Mouse (Mus musculus) forebrain, postnatal 0 days (tissue): ENCODE data around the gene Krt42. TPM values are rescaled to one million over a fixed set of nuclear protein-coding genes. Genes with fewer than 3 reads are reported as not detected.

Experiments
- ATAC-seq: fragments of 200-750 bp; cut with Nextera tagmentation; 2 replicates; pipeline ENCODE4 v1.8.0; 2017; ENCODE audit warnings: mild to moderate bottlenecking, moderate library complexity
- DNase-seq: peaks from one replicate; pipeline ENCODE4 v3.0.0-alpha.2; 2015
- H3K27ac ChIP-seq: fragments of 300-500 bp; sonication (generic); 2 replicates; pipeline ENCODE4 v1.5.1; 2014; ENCODE audit warnings: low read depth, mild to moderate bottlenecking, antibody characterized with exemption, low read length, moderate library complexity, mixed read lengths
- H3K27me3 ChIP-seq: fragments of 300-500 bp; sonication (generic); 2 replicates; pipeline ENCODE4 v1.6.1; 2014; ENCODE audit warnings: mild to moderate bottlenecking, low read length, mixed read lengths; ENCODE audit not compliant: insufficient read depth
- H3K36me3 ChIP-seq: fragments of 300-500 bp; sonication (generic); 2 replicates; pipeline ENCODE4 v1.6.1; 2014; ENCODE audit warnings: mild to moderate bottlenecking, moderate library complexity; ENCODE audit not compliant: insufficient read depth
- H3K4me1 ChIP-seq: fragments of 300-500 bp; sonication (generic); 2 replicates; pipeline ENCODE4 v1.6.1; 2014; ENCODE audit warnings: antibody characterized with exemption; ENCODE audit not compliant: insufficient read depth
- H3K4me2 ChIP-seq: fragments of 300-500 bp; sonication (generic); 2 replicates; pipeline ENCODE4 v1.6.1; 2014; ENCODE audit warnings: low read depth, mild to moderate bottlenecking, moderate library complexity
- H3K4me3 ChIP-seq: fragments of 300-500 bp; sonication (generic); 2 replicates; pipeline ENCODE4 v1.5.1; 2014; ENCODE audit warnings: low read depth, low read length, mixed read lengths
- H3K9ac ChIP-seq: fragments of 300-500 bp; sonication (generic); 2 replicates; pipeline ENCODE4 v1.6.1; 2014; ENCODE audit warnings: mild to moderate bottlenecking
- H3K9me3 ChIP-seq: fragments of 300-500 bp; sonication (generic); 2 replicates; pipeline ENCODE4 v1.6.1; 2016; ENCODE audit warnings: low read length
- CTCF ChIP-seq: sonication (generic); IDR thresholded peaks from 2 replicates; pipeline ENCODE4 v1.5.1; 2016; ENCODE audit warnings: antibody characterized with exemption, control low read depth, low read depth
- WGBS: fragments of 180-500 bp; shearing (Covaris S2); extraction: QIAGEN DNeasy Blood & Tissue Kit; methylation state at CpG from one replicate; pipeline ENCODE4 v1.1.7; 2014; 5-methylcytosine and 5-hydroxymethylcytosine counted together
- polyA plus RNA-seq: library from polyadenylated mRNA; unstranded; fragments of >200 nt; fragmentation: Nextera tagmentation; extraction: Ambion mirVana; gene quantifications from 2 replicates; pipeline ENCODE4 v1.2.1, GENCODE M21; 2015
- total RNA-seq: library from RNA; depleted of rRNA; stranded (reverse); fragments of >200 nt; gene quantifications from 2 replicates; pipeline ENCODE4 v1.2.3, GENCODE M21; 2014; rRNA removed

Gene Krt42
- total RNA-seq (not detected in 2 replicates), polyA plus RNA-seq (not detected in 2 replicates)

DNA sequence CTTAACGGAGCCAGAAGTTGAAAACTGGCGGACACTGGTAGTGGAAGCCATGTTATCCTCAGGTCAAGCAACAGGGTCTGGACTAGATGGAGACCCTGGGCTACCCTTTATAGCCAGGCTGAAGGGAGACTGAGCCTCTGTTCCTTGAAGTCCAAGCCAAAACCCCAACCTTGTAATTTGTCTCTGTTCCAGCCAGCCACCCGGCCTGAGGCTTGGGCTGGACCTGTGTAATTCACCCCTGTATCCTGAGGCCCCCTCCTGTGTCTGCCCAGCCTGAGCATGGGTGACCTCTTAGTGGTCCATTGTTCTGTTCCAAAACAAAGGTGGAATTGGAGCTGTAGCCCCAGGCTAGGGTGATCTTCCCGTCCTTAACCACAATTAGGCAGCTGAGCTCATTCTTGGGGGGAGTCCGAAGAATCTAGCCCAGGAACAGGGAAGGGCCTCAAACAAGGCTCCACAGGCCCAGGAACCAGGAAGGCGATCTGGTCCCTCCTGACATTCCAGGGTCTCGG, at the start of gene Krt42:
Gene Krt42, minus strand, starts transcription at position 51 of the 512 bp plus-strand sequence.
- Histone ChIP-seq H3K27me3 (no peaks in the 10 kb centered on the region), H3K36me3 (no peaks in the 10 kb centered on the region), H3K4me2 (no peak within 1 kb of the TSS), H3K4me3 (no peak within 1 kb of the TSS), H3K9me3 (no peaks in the 10 kb centered on the region), H3K9ac (no peak within 1 kb of the TSS), H3K27ac (no peak within 1 kb of the TSS), H3K4me1 (no peaks in the 10 kb centered on the region)
- no peak for TF ChIP-seq CTCF
- ATAC-seq, result no peak
- 84% methylated on average over 7 of the region's 7 CpGs for WGBS
- DNase-seq, result no peak

- no peaks in the 10 kb centered on the region for H3K27me3 ChIP-seq
- TF ChIP-seq CTCF, result no peak
- peak overlapping the region; percentile 83 for H3K27ac ChIP-seq
- 89% methylated on average over 10 of the region's 10 CpGs for WGBS
- H3K4me3 ChIP-seq, result peak overlapping the region; percentile 86
- H3K9me3 ChIP-seq, result no peaks in the 10 kb centered on the region
- H3K4me1 ChIP-seq, result no peaks in the 10 kb centered on the region
- H3K4me2 ChIP-seq, result peak overlapping the region; percentile 58
- DNase-seq, result no peak
- H3K9ac ChIP-seq, result peak overlapping the region; percentile 47; the same call in 1 of the 2 replicates
- peaks cover 18% of the 10 kb centered on the region for H3K36me3 ChIP-seq
- ATAC-seq, result no peak
Measured at GRCm38 (mm10) chr11:100318529-100319451, 49.1 kb upstream of the Krt42 start.

DNA sequence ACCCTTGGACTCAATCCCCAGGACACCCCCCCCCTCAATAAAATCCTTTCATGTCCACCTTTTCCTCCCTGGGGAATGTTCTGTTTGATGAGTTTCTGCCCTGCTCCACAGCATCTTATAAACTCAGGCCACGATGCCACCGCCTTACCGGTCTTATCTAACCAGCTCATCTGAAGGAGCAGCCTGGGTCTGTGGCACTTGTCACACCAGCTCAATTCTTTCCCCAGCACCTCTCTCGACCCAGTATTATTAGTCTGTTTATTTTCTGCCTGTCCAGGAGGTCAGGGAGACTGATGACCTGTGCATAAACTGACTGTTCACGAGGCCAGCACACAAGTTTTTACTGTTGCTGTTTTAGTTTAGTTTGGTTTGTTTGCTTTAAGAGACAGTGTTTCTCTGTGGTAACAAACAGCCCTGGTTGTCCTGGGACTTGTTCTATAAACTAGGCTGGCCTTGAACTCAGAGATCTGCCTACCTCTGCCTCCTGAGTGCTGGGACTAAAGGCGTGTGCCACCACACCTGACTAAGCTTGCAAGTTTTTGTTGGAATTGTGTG, 48.2 kb upstream of the Krt42 start:
- ATAC-seq (no peak), DNase-seq (no peak)
- H3K36me3 ChIP-seq, result peaks cover 18% of the 10 kb centered on the region
- no peaks in the 10 kb centered on the region for H3K27me3 ChIP-seq
- no peak overlapping the region for H3K27ac ChIP-seq
- H3K9ac ChIP-seq, result no peak overlapping the region
- H3K4me3 ChIP-seq, result no peak overlapping the region
- no peak overlapping the region for H3K4me2 ChIP-seq
- H3K4me1 ChIP-seq, result no peaks in the 10 kb centered on the region
- no peak for TF ChIP-seq CTCF
- no peaks in the 10 kb centered on the region for H3K9me3 ChIP-seq
- WGBS, result 83% methylated on average over 6 of the region's 6 CpGs

DNA sequence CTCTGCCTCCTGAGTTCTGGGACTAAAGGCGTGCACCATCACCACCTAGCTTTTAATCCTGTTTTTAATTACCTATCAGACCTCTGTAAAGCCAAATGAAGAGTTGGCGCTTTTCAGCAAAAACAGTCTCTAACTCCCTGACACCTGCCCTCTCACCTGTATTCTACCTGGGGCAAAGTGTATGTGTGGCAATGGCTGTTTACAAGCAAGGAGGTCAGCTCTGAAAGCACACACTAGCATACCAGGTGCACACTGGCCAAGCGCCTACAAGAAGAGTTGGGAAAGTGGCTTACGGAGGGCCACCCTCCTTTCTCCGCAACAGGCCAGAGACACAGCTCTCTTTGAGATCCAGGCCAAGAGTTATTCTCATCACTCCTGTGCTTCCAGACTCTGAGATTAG, 45.8 kb upstream of the Krt42 start:
- ATAC-seq (no peak), DNase-seq (no peak)
- WGBS, result 94% methylated on average over 5 of the region's 5 CpGs
- TF ChIP-seq CTCF, result no peak
- Histone ChIP-seq H3K27me3 (no peaks in the 10 kb centered on the region), H3K9ac (no peak overlapping the region), H3K4me3 (no peak overlapping the region), H3K9me3 (no peaks in the 10 kb centered on the region), H3K4me2 (no peak overlapping the region), H3K4me1 (no peaks in the 10 kb centered on the region), H3K27ac (no peak overlapping the region), H3K36me3 (no peaks in the 10 kb centered on the region)

DNA sequence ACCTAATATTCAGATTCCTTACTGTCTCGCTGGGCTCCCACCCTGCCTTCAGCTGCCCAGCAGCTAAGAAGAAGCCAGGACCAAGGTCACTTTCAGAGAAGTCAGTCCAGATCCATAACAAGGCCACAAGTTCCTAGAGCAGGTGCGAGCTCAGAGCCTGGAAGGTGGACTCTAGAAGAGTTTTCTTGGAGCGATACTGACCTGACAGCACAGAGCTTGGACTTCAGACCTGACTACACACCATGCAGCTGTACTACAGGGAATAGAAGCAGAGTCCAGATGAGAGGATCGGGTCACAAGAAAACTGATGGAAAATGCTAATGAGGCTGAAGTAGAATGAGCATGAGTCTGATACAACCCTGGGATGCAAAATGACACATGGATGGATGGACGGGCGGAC, 43.8 kb upstream of the Krt42 start:
- 90% methylated on average over 6 of the region's 6 CpGs for WGBS
- Histone ChIP-seq H3K27me3 (no peaks in the 10 kb centered on the region), H3K4me3 (no peak overlapping the region), H3K27ac (no peak overlapping the region), H3K9me3 (no peaks in the 10 kb centered on the region), H3K36me3 (no peaks in the 10 kb centered on the region), H3K4me1 (no peaks in the 10 kb centered on the region), H3K4me2 (no peak overlapping the region), H3K9ac (no peak overlapping the region)
- DNase-seq (no peak), ATAC-seq (no peak)
- no peak for TF ChIP-seq CTCF

DNA sequence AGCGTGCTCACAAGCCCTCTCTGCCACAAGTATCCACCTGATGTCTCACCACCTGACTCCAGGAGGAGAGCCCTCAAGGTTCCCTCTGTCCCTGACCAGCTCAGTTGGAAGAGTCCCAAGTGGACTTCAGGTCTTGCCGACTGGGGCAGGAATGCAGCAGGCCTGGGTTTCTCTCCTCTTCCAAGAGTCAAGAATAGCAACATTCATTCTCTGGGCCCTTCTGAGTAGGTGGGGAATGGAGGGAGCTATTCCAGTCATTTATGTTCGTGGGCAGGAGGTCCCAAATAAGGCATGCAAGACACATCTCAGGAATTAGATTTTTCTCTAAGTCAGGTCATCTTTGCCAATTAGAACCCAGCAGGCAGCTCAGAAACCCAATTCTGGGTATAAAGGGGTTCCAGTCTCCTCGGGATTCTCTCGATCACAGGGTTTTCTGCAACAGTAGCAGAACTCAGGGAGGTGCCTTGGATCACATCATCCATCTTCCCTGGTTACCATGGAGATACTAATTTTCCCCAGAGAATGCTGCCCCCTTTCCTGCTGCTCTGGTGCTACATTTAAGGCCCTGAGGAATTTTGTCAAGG, 42.5 kb upstream of the Krt42 start:
- ATAC-seq, result 0 out of 2 replicates have a peak, but pooled peaks have one; percentile 55
- 18% methylated on average over 5 of the region's 5 CpGs for WGBS
- no peak overlapping the region for H3K9ac ChIP-seq

More for the DNA sequence above, 42.5 kb upstream of the Krt42 start:
- Histone ChIP-seq H3K4me3 (no peak overlapping the region), H3K27ac (peak overlapping the region; percentile 21; the same call in 1 of the 2 replicates), H3K9me3 (no peaks in the 10 kb centered on the region), H3K4me1 (no peaks in the 10 kb centered on the region), H3K36me3 (no peaks in the 10 kb centered on the region), H3K27me3 (no peaks in the 10 kb centered on the region), H3K4me2 (no peak overlapping the region)
- peak; percentile 32; the same call in 1 of the 2 replicates for TF ChIP-seq CTCF
- DNase-seq, result peak; percentile 50
